Mouse (Mus musculus) MEL (cell line): ENCODE results near the gene Pawr.

Source experiments
- CTCF ChIP-seq, 3 experiments: IDR thresholded peaks in 2 of 3; conservative IDR thresholded peaks in 1 of 3; 2 replicates each; pipeline ENCODE4 v1.5.1; 2011 to 2012; ENCODE audit warnings: low read length in 3 of 3, low read depth in 2 of 3, mild to moderate bottlenecking in 2 of 3, improper control_type of control experiment in 1 of 3, inconsistent platforms in 1 of 3, mixed read lengths in 1 of 3, moderate library complexity in 1 of 3; ENCODE audit not compliant: control insufficient read depth in 1 of 3, insufficient read depth in 1 of 3, poor library complexity in 1 of 3, severe bottlenecking in 1 of 3
- MYB ChIP-seq: IDR thresholded peaks from 2 replicates; pipeline ENCODE4 v1.6.1; 2011; ENCODE audit warnings: mild to moderate bottlenecking, low read depth, low read length, improper control_type of control experiment
- SMC3 ChIP-seq: IDR thresholded peaks from 2 replicates; pipeline ENCODE4 v1.6.1; 2011; ENCODE audit warnings: low read depth, low read length, improper control_type of control experiment

DNA sequence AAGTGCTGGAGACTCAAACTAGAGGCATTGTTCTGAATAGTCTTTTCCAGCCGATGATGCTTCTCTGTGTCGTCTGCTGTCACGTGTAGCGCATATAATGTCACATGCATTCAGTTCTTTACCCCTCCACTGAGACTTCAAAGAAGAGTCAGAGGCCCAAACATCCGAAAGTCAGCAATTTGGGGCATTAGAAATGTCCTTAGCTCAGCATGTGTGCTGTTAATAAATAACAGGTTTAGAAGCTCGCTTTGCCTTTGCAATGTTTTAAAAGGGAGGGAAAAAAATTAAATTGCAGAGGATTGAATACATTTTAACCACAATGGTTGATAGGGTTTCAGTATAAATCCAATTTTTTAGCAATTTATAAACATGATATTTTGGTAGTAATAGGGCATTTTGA lies 18.1 kb upstream of the Pawr start:
- TF ChIP-seq CTCF (IDR thresholded peaks at IDR 0.05 in 2 of 3, conservative IDR thresholded peaks at IDR 0.05 in 1 of 3; ENCODE audit: control insufficient read depth in 1 of 3, insufficient read depth in 1 of 3, low read depth in 2 of 3, low read length in 3 of 3, poor library complexity in 1 of 3, severe bottlenecking in 1 of 3) (no peak), SMC3 (no peak), MYB (no peak)
